Mouse (Mus musculus): ENCODE measurements around the gene Spock1. TPM values are rescaled to one million over a fixed set of nuclear protein-coding genes. Genes with fewer than 3 reads are reported as not detected.

Spock1 gene
- polyA plus RNA-seq (2011; ENCODE audit: insufficient read length, low read depth, missing spikeins), result 0.23 TPM in 1 of 2 replicates, not detected in the other

DNA sequence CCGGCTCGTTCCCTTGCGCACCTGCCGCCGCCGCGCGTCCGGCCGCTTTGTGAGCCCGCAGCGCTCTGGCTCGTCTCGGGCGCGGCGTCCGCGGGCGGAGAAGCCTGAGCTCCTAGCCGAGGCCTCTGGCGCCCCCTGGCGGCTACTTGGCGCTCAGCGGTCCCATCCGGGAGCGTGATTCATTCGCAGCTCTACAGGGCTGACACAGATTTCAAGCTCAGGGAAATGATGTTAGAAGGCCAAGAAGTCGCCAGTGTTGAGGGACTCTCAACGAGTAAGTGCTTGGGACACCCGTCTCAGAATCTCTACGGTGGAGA lies at the start of gene Spock1:
Gene Spock1 (minus strand): TSS at position 67 of the 317 bp plus-strand sequence.
- no peak within 1 kb of the TSS for H3K27ac ChIP-seq (ENCODE audit: insufficient read depth, low read length)
- no peak within 1 kb of the TSS for H3K4me3 ChIP-seq (ENCODE audit: insufficient read depth, low read length)
- TF ChIP-seq POLR2A (IDR thresholded peaks at IDR 0.05; ENCODE audit: low read depth, low read length), result no peak
- TF ChIP-seq CTCF (IDR thresholded peaks at IDR 0.05; ENCODE audit: borderline replicate concordance, insufficient read depth, low read length), result peak; percentile 70
- no peaks in the 10 kb centered on the region for H3K4me1 ChIP-seq (ENCODE audit: control insufficient read depth, insufficient read depth, low read length)

- TF ChIP-seq CTCF (IDR thresholded peaks at IDR 0.05; ENCODE audit: borderline replicate concordance, insufficient read depth, low read length), result no peak
- no peak for TF ChIP-seq POLR2A (IDR thresholded peaks at IDR 0.05; ENCODE audit: low read depth, low read length)
These were observed 42.0 kb upstream of the Spock1 start for GRCm38 (mm10) chr13:57950091-57950490.

DNA sequence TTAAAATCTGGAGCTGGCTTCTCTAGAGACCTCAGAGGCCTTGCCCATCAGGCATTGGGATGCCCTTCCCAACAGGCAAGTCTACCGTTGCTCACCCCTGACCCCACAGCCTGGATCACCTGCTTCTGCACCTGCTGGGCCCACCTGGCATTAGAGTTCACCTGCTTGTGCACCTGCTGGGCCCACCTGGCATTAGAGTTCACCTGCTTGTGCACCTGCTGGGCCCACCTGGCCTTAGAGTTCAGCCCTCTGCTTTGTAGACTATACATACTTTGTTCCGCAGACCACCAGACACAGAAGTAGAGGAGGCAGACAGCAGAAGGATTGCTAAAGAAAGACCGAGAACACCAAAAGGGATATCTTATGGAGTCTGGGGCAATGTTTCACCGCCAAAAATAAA lies 41.4 kb upstream of the Spock1 start:
- H3K4me3 ChIP-seq (ENCODE audit: insufficient read depth, low read length), result no peak overlapping the region

More at GRCm38 (mm10) chr13:57950091-57950490, 42.0 kb upstream of the Spock1 start:
- no peaks in the 10 kb centered on the region for H3K4me1 ChIP-seq (ENCODE audit: control insufficient read depth, insufficient read depth, low read length)
- no peak overlapping the region for H3K27ac ChIP-seq (ENCODE audit: insufficient read depth, low read length)
- H3K4me3 ChIP-seq (ENCODE audit: insufficient read depth, low read length), result no peak overlapping the region

DNA sequence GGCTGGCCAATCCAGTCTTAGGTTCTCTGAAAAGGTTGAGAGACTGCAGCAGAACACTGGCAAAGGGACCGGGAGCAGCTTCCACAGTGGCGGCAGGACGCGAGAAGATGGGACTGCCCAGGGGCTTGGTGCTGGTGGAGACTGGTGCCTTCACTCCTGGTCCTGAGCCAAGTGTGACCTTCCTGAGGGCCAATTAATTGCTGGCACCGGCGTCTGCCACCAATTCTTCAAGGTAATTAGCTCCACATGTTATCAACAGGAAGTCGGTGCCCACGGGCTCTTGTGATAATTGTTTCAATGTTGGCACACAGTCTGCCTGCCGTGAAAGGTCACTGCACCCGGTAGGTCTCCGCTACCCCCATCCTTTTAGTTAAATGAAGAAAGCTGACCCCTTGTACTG lies 37.1 kb upstream of the Spock1 start:
- TF ChIP-seq POLR2A (IDR thresholded peaks at IDR 0.05; ENCODE audit: low read depth, low read length) (no peak), CTCF (IDR thresholded peaks at IDR 0.05; ENCODE audit: borderline replicate concordance, insufficient read depth, low read length) (no peak)
- H3K4me3 ChIP-seq (ENCODE audit: insufficient read depth, low read length), result no peak overlapping the region
- H3K27ac ChIP-seq (ENCODE audit: insufficient read depth, low read length), result no peak overlapping the region
- H3K4me1 ChIP-seq (ENCODE audit: control insufficient read depth, insufficient read depth, low read length), result no peaks in the 10 kb centered on the region

More for the DNA sequence above, 41.4 kb upstream of the Spock1 start:
- TF ChIP-seq CTCF (IDR thresholded peaks at IDR 0.05; ENCODE audit: borderline replicate concordance, insufficient read depth, low read length), result no peak
- TF ChIP-seq POLR2A (IDR thresholded peaks at IDR 0.05; ENCODE audit: low read depth, low read length), result no peak
- no peak overlapping the region for H3K27ac ChIP-seq (ENCODE audit: insufficient read depth, low read length)
- H3K4me1 ChIP-seq (ENCODE audit: control insufficient read depth, insufficient read depth, low read length), result no peaks in the 10 kb centered on the region

DNA sequence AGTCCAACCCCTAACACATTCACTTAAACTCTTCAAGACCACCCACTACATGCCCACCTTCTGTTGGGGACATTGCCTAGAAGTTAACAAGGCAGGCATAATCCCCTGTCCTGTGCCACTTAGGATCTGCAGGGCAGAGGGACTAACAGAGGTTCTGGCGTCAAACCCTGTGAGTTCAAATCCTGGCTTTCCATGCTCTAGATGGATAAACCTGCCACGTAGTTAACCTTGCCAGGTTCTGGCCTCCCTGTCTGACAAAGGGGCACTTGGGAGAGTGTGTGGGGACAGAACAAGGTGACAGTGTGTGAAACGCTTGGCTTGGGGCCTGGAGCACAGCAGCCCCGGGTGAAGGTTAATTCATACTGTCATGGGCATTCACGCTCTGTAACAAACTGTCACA lies 36.3 kb upstream of the Spock1 start:
- Histone ChIP-seq H3K4me3 (ENCODE audit: insufficient read depth, low read length) (no peak overlapping the region), H3K27ac (ENCODE audit: insufficient read depth, low read length) (no peak overlapping the region), H3K4me1 (ENCODE audit: control insufficient read depth, insufficient read depth, low read length) (no peaks in the 10 kb centered on the region)
- TF ChIP-seq POLR2A (IDR thresholded peaks at IDR 0.05; ENCODE audit: low read depth, low read length) (no peak), CTCF (IDR thresholded peaks at IDR 0.05; ENCODE audit: borderline replicate concordance, insufficient read depth, low read length) (no peak)

GRCm38 (mm10) chr13:57943900-57944299 lies 35.8 kb upstream of the Spock1 start:
- no peaks in the 10 kb centered on the region for H3K4me1 ChIP-seq (ENCODE audit: control insufficient read depth, insufficient read depth, low read length)
- no peak overlapping the region for H3K27ac ChIP-seq (ENCODE audit: insufficient read depth, low read length)
- TF ChIP-seq POLR2A (IDR thresholded peaks at IDR 0.05; ENCODE audit: low read depth, low read length), result no peak
- TF ChIP-seq CTCF (IDR thresholded peaks at IDR 0.05; ENCODE audit: borderline replicate concordance, insufficient read depth, low read length), result no peak
- H3K4me3 ChIP-seq (ENCODE audit: insufficient read depth, low read length), result no peak overlapping the region

DNA sequence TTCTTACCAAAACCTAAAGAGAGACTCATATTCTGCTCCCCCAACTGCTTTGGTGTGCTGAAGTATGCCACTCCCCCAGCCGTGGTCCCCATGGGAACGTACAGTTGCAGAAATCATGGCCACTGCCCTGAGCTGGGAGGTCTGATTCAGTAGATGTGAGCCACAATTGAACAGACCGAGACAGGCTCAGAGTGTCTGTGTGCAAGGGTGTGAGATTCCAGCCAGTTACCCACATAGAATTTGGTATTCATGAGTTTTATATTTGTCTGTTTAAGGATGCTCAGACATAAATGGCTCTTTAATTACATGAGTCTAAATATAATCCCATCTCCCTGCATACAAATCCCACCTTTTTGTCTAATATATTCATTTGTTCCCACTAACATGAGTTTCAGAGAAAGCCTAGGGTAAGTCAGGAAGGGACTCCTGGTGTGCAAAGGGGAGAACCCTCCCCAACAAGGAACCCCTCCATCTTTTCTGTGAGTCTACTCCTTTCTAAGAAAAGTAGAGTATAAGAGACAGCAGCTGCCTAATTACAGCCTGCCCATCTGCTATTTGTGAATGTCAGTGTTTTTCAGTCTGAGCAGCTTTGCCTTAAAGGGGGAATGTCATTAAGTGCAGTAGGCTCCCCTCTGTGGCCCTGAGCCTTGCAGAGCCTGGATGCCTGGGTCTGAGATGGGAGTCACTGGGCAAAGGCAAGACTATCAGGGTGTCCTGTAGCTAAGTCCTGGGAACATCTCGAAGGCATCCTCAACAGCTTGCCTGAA lies 29.5 kb upstream of the Spock1 start:
- Histone ChIP-seq H3K27ac (ENCODE audit: insufficient read depth, low read length) (no peak overlapping the region), H3K4me3 (ENCODE audit: insufficient read depth, low read length) (no peak overlapping the region), H3K4me1 (ENCODE audit: control insufficient read depth, insufficient read depth, low read length) (no peaks in the 10 kb centered on the region)
- no peak for TF ChIP-seq POLR2A (IDR thresholded peaks at IDR 0.05; ENCODE audit: low read depth, low read length)
- TF ChIP-seq CTCF (IDR thresholded peaks at IDR 0.05; ENCODE audit: borderline replicate concordance, insufficient read depth, low read length), result no peak

DNA sequence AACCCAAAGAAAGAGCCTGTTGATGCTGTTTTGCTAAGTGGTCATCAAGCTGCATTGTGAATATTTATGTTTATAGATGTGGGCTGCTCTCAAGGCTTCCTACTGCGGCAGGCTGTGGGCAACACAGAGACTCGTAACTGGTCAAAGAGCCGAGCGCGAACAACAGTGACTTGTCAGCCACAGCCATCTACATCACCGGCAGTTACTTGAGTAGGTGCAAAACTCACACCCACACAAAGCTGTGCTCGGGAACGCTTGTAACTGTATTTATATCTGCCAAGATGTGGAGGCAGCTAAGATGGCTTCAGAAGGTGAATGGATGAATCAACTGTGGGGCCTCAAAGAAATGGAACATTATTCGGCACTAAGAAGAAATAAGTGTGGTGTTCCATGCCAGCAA lies 23.9 kb upstream of the Spock1 start:
- Histone ChIP-seq H3K4me1 (ENCODE audit: control insufficient read depth, insufficient read depth, low read length) (no peaks in the 10 kb centered on the region), H3K4me3 (ENCODE audit: insufficient read depth, low read length) (no peak overlapping the region), H3K27ac (ENCODE audit: insufficient read depth, low read length) (no peak overlapping the region)
- no peak for TF ChIP-seq CTCF (IDR thresholded peaks at IDR 0.05; ENCODE audit: borderline replicate concordance, insufficient read depth, low read length)
- no peak for TF ChIP-seq POLR2A (IDR thresholded peaks at IDR 0.05; ENCODE audit: low read depth, low read length)

GRCm38 (mm10) chr13:57931376-57931775 lies 23.2 kb upstream of the Spock1 start:
- H3K27ac ChIP-seq (ENCODE audit: insufficient read depth, low read length), result no peak overlapping the region

GRCm38 (mm10) chr13:57930720-57931119 lies 22.6 kb upstream of the Spock1 start:
- Histone ChIP-seq H3K27ac (ENCODE audit: insufficient read depth, low read length) (no peak overlapping the region), H3K4me1 (ENCODE audit: control insufficient read depth, insufficient read depth, low read length) (no peaks in the 10 kb centered on the region), H3K4me3 (ENCODE audit: insufficient read depth, low read length) (no peak overlapping the region)
- TF ChIP-seq CTCF (IDR thresholded peaks at IDR 0.05; ENCODE audit: borderline replicate concordance, insufficient read depth, low read length), result no peak
- TF ChIP-seq POLR2A (IDR thresholded peaks at IDR 0.05; ENCODE audit: low read depth, low read length), result no peak

More at GRCm38 (mm10) chr13:57931376-57931775, 23.2 kb upstream of the Spock1 start:
- Histone ChIP-seq H3K4me1 (ENCODE audit: control insufficient read depth, insufficient read depth, low read length) (no peaks in the 10 kb centered on the region), H3K4me3 (ENCODE audit: insufficient read depth, low read length) (no peak overlapping the region)
- no peak for TF ChIP-seq POLR2A (IDR thresholded peaks at IDR 0.05; ENCODE audit: low read depth, low read length)
- TF ChIP-seq CTCF (IDR thresholded peaks at IDR 0.05; ENCODE audit: borderline replicate concordance, insufficient read depth, low read length), result no peak
